Mouse (Mus musculus) CD4-positive, CD25-positive, alpha-beta regulatory T cell, adult 2 months (primary cell): ENCODE measurements at regions not wholly inside any gene's neighbourhood (a gene's known extent, or its start where the extent isn't known, plus 50 kb on each side); places are given as distances from the start of the nearest gene placed in this dataset.

Source experiments
- DNase-seq: peaks from one replicate; pipeline ENCODE4 v3.0.0-alpha.2; 2012; ENCODE audit warnings: low read depth, low spot score

GRCm38 (mm10) chr7:82921722-82922121 lies 54.6 kb downstream of the Mex3b start:
- DNase-seq = peak; percentile 10

GRCm38 (mm10) chr7:82923220-82924071 lies 56.3 kb downstream of the Mex3b start:
- DNase-seq = no peak

- no peak for DNase-seq
Observed at GRCm38 (mm10) chr7:82924092-82924491, 57.0 kb downstream of the Mex3b start.

- DNase-seq = no peak
Observed at GRCm38 (mm10) chr7:82938311-82938710, 71.2 kb downstream of the Mex3b start.

GRCm38 (mm10) chr7:82939536-82939935 lies 72.4 kb downstream of the Mex3b start:
- no peak for DNase-seq

- no peak for DNase-seq
Observed at GRCm38 (mm10) chr7:82943376-82943775, 76.2 kb downstream of the Mex3b start.

GRCm38 (mm10) chr7:82943797-82944196 lies 76.7 kb downstream of the Mex3b start:
- DNase-seq = no peak

GRCm38 (mm10) chr7:82949372-82949771 lies 82.2 kb downstream of the Mex3b start:
- DNase-seq = no peak

- DNase-seq = peak; percentile 64
Observed at GRCm38 (mm10) chr7:82957208-82957977, 90.3 kb downstream of the Mex3b start.

GRCm38 (mm10) chr7:82970599-82970998 lies 103.5 kb downstream of the Mex3b start:
- no peak for DNase-seq

GRCm38 (mm10) chr7:82971244-82971643 lies 104.1 kb downstream of the Mex3b start:
- DNase-seq = peak; percentile 52

GRCm38 (mm10) chr7:82972214-82973006 lies 105.3 kb downstream of the Mex3b start:
- DNase-seq = no peak

- DNase-seq = no peak
Observed at GRCm38 (mm10) chr7:82990708-82991107, 123.6 kb downstream of the Mex3b start.

- no peak for DNase-seq
Observed at GRCm38 (mm10) chr7:82993136-82993535, 126.0 kb downstream of the Mex3b start.

- no peak for DNase-seq
Observed at GRCm38 (mm10) chr7:82998848-82999247, 131.7 kb downstream of the Mex3b start.

GRCm38 (mm10) chr7:83007540-83007939 lies 140.4 kb downstream of the Mex3b start:
- DNase-seq = no peak

- no peak for DNase-seq
Observed at GRCm38 (mm10) chr7:83012145-83012544, 145.0 kb downstream of the Mex3b start.

GRCm38 (mm10) chr7:83014725-83015690 lies 147.9 kb downstream of the Mex3b start:
- DNase-seq = no peak

- DNase-seq = no peak
Observed at GRCm38 (mm10) chr7:83015756-83016155, 148.6 kb downstream of the Mex3b start.

- DNase-seq = no peak
Observed at GRCm38 (mm10) chr7:83016566-83016965, 149.4 kb downstream of the Mex3b start.

GRCm38 (mm10) chr7:83020584-83020983 lies 153.5 kb downstream of the Mex3b start:
- DNase-seq = no peak
